Mouse (Mus musculus): Measurements from ENCODE around the gene Abca12.

Gene Abca12

GRCm38 (mm10) chr1:71330349-71330748, 84.4 kb downstream of the Abca12 start:
- no peak for DNase-seq

- no peak for DNase-seq
Observed at GRCm38 (mm10) chr1:71312171-71312570, 102.5 kb downstream of the Abca12 start.

GRCm38 (mm10) chr1:71310614-71311013, 104.1 kb downstream of the Abca12 start:
- no peak for DNase-seq

GRCm38 (mm10) chr1:71307362-71307761, 107.3 kb downstream of the Abca12 start:
- no peak for DNase-seq

DNA sequence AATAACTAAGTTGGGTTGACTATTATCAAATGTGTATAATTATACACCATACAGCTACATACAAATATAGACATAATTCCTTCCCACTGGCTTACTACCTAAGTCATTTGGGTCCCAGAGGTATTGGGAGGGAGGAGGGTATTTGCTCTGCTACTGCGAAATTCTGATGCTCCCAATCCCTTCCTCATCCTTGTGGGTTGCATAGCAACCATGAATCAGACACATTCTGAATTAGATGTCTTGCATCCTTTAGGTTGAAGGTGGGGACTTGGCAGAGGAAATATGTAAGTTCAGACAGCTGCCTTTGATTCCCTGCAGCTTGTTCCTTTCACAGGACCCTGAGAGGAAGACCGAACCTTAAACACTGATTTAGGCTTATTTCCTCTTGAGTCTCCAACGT, 108.5 kb downstream of the Abca12 start:
- no peak for DNase-seq

- no peak for DNase-seq
Observed at GRCm38 (mm10) chr1:71304588-71304987, 110.1 kb downstream of the Abca12 start.

DNA sequence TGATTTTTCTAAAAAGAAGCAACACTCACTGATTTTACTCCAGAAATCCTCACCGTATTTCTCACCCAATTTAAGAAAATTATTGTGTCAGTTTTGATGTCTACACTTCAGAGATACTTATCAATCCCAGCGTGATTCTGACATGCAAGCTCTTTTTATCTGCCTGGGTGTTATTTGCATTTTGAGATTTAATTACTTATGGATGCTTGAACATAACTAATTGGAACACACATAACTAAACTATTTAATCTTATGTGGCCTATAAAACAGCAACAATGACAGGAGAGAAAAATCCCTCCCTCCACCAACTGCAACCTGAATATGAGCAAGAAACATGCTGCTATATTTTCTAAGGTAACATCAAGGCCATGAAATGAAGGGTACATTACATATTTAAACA, 117.7 kb downstream of the Abca12 start:
- no peak for DNase-seq

GRCm38 (mm10) chr1:71296585-71296984, 118.1 kb downstream of the Abca12 start:
- DNase-seq: no peak

DNA sequence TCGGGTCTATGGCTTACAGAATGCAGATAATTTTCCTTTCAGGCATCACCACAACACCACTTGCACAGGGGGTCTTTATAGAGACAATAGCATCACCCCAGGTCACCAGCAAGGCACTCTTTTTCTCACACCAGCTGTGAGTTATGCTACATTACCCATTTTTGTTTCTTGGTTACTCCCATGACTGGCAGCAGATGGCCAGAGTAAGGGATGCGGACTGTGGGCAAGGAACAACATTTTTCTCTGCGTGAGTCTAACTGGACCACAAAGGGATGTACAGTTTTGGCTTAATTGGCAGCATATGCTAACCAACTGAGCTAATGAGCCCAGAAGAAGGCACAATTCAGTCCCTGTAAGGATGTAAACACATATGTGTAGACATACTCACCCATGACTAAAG, 122.8 kb downstream of the Abca12 start:
- no peak for DNase-seq

GRCm38 (mm10) chr1:71289511-71289910, 125.2 kb downstream of the Abca12 start:
- peak; percentile 57 to 59 for DNase-seq

- no peak for DNase-seq
Observed at GRCm38 (mm10) chr1:71276940-71277339, 137.8 kb downstream of the Abca12 start.

DNA sequence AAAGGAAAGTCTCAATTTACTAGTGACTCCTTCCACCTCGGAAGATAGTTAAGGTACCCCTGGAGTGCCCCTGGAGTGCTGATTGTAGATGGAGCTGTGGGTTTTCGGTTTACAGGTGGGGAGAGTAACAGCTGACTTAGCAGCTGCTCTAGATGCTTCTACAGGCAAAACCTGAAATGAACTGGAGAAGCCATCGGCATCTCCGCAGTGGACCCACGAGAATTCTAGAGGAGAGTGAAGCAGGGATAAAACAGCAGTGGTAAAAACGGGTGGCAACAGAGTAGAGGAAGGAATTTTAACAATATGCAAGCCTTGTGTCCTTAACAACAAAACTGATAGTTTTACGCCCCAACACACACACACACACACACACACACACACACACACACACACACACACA, 142.2 kb downstream of the Abca12 start:
- DNase-seq: no peak

DNA sequence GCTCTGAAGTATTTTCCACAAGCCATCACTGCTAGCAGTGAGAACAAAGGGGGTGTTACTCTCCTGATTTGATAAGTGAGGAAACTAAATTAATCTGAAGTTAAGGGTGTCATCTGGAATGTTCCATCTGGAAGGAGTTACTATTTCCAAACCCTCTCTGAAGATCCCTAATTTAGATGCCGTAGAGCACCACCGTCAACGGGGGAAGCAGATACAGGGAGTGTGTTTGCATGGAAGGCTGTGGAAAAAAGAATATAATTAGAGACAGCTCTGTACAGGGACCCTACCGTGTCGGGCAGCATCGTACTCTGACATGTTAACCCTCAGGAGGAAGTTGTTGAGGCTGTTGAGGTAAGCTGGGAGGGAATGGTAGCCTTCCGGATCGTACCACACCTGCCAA, 142.6 kb downstream of the Abca12 start:
- no peak for DNase-seq

DNA sequence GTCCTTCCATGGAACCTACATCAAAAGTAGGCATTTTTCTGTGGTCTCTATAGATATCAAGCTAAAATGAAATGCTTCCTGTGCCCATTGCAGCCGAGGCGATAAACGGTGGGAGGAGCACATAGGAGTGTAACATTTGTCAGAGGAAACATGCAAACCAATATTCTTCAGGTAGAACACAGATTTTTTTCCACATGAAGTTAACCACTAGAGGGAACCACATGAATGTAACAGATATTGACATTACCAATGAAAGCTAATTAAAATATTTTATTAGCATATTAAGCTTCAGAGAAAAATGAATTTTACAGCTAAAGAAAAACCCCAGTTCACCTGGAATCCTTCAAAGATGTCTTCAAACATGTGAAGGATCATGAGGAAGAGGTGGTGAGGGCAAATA, 144.6 kb downstream of the Abca12 start:
- DNase-seq: no peak

DNA sequence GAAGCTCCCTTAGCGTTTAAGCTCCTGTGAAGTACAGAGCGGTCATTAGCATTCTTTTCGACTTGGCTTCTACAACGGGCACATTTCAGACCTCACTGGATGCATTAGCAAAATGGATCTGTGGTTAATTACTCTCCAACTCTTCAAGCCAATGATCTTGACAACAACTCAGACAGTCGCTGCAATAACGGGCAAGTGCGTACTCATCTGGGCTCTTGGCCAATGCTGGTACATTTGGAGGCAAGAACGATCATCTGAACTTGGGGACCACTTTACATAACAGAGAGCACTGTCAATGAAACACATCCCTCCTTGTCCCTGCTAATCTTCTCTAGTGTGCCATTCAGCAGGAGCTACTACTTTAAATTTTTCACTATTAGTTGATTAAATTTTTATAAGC, 148.1 kb downstream of the Abca12 start:
- no peak for DNase-seq

- DNase-seq: no peak
Observed at GRCm38 (mm10) chr1:71263532-71263931, 151.2 kb downstream of the Abca12 start.

GRCm38 (mm10) chr1:71244647-71245046, 170.1 kb downstream of the Abca12 start:
- no peak for DNase-seq

- no peak for DNase-seq
Observed at GRCm38 (mm10) chr1:71241396-71241795, 173.3 kb downstream of the Abca12 start.

DNA sequence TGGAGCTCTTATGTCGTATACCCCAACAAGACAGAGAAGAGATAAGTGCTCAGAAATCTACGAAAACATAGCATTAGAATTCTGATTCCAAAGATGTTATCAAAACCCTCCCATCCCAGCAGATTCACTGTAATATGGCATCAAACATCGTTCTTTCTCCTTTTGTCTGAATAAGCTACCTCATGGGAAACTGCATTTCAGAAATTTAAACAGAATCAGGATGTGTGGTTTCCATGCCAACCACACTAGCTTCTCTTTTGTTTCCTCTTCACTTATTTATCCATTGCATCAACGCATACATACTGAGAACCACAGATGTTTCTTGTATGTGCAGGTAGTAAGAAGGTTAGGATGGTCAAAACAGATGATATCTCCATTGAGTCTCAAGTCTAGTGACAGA, 175.1 kb downstream of the Abca12 start:
- DNase-seq: no peak

DNA sequence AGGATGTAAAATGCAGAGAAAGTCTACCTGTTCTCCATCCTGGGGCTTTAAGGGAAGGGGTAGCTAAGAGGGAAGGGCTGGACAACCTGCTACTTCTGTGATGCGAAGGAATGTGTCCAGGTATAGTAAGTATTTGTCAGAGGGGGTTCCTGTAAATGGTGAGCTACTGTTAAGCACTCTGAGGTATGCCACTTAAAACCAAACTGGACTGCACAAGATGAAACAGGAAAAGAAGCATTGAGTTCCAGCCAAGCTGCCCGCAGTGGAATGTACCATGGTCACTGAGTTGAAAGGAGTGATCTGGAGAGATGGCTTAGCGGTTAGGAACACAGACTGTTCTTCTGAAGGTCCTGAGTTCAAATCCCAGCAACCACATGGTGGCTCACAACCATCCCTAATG, 179.4 kb downstream of the Abca12 start:
- no peak for DNase-seq

GRCm38 (mm10) chr1:71231211-71231610, 183.5 kb downstream of the Abca12 start:
- no peak for DNase-seq

DNA sequence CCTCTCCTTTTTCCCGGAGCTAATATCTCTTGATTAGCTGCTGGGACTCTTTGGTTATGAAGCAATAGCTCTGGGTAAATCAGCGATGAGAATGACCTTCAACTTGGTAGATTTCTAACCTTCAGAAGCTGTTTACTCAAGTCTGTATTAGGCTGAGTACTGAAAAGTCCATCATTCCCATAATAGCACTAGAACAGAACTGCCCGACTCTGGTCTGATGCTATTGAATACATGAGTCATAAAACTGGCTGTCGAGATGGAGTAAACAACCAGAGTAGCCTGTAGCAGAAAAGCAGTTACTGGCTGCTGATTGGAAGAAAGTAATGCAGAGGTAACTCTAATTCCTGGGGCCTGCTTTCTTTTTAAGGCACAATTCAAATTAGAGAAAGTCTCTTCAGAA, 211.1 kb downstream of the Abca12 start:
- DNase-seq: no peak

DNA sequence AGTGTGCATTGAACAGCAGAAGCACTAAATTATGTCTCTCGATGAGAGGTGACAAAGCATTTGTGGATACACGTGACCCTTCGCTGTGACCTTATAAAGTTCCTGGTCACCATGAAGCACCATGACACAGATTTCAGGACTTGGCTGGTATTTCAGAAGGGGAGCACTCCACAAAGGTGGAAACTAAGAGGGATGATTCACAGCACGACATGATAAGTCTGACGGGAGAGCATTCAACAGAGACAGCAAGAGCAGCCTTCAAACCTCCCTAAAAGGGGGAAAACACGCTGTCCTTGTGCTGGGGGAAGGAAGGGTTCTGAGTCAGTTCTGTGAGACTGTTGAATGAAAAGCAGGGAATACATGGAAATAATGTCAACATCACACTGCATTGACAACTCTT, 218.5 kb downstream of the Abca12 start:
- no peak for DNase-seq

GRCm38 (mm10) chr1:71195333-71195732, 219.4 kb downstream of the Abca12 start:
- DNase-seq: no peak

- no peak for DNase-seq
Observed at GRCm38 (mm10) chr1:71193931-71194330, 220.8 kb downstream of the Abca12 start.

All from cerebellum, postnatal 36 days (tissue).